Mouse (Mus musculus): Measurements from ENCODE around the gene H60b.
"Not testable (repeated sequence)": the region's sequence is repeated elsewhere in the genome, so short reads cannot be mapped to it uniquely, and the experiment has no call there.

DNA sequence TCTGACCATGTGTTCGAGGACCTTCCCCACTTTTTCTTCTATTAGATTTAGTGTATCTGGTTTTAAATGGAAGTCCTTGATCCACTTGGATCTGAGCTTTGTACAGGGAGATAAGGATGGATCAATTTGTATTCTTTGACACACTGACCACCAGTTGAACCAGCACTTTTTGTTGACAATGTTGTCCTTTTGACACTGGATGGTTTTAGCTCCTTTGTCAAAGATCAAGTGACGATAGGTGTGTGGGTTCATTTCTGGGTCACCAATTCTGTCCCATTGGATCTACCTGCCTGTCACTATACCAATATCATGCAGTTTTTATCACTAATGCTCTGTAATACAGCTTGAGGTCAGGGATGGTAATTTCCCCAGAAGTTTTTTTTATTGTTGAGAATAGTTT, 18.1 kb downstream of the H60b start:
- TF ChIP-seq CTCF (IDR thresholded peaks at IDR 0.05; ENCODE audit: extremely low read depth, insufficient read depth, insufficient read length, insufficient replicate concordance); POLR2A (IDR thresholded peaks at IDR 0.05; ENCODE audit: low read depth, low read length): not testable (repeated sequence)

Data from spleen, adult 2 months (tissue).